Mouse (Mus musculus) cerebellum, adult 2 months (tissue): ENCODE measurements around the gene Tigd4.

Experiments used
- CTCF ChIP-seq: fragments of 200-500 bp; IDR thresholded peaks from 2 replicates; pipeline ENCODE4 v1.5.1; 2011; ENCODE audit warnings: low read depth, mild to moderate bottlenecking, control low read depth, low read length, moderate library complexity, borderline replicate concordance; ENCODE audit not compliant: insufficient read depth
- POLR2A ChIP-seq: fragments of 200-500 bp; IDR thresholded peaks from 2 replicates; pipeline ENCODE4 v1.6.1; 2011; ENCODE audit warnings: low read length, control low read depth, borderline replicate concordance; ENCODE audit not compliant: insufficient read depth

DNA sequence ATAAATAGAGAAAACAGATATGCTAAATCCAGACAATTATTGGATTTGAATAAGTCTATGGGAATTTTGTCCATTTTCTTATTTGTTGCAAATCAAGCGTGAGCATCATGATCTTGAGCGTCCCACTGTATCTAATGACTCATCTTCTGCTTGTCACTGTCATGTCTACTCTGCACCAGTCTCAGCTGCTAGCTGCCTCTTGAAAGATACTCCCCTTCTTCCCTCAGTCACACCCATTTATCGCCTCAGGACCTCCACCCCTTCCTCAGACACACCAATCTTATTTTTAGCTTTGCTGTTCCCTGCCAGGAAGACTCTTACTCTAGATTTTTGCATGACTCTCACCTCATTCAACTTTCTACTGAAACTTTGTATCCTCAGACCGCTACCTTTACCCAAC, 30.0 kb upstream of the Tigd4 start:
- TF ChIP-seq CTCF (no peak), POLR2A (no peak)
